Mouse (Mus musculus) layer of hippocampus, adult 8-10 months (tissue): ENCODE measurements around the gene Mss51. TPM values are rescaled to one million over a fixed set of nuclear protein-coding genes. Genes with fewer than 3 reads are reported as not detected.

Experiments used
- DNase-seq, 2 experiments: peaks; one replicate each; pipeline ENCODE4 v3.0.0; 2022; ENCODE audit warnings: low spot score in 2 of 2
- total RNA-seq, 4 experiments: library from RNA; stranded (reverse); gene quantifications; 2 replicates each; pipeline ENCODE4 v1.2.4; 2022

Mss51 gene
- total RNA-seq, 4 experiments from 2014 or later: 0.71 to 1.3 (median 0.96) TPM

GRCm38 (mm10) chr14:20452929-20453328, 43.8 kb downstream of the Mss51 start:
- no peak for DNase-seq

- DNase-seq: peak in 1 of 2 experiments; percentile 33
Measured at GRCm38 (mm10) chr14:20451765-20452331, 44.9 kb downstream of the Mss51 start, which contains the start of gene Cfap70. Cfap70 (minus strand) TSS chr14:20452226.

DNA sequence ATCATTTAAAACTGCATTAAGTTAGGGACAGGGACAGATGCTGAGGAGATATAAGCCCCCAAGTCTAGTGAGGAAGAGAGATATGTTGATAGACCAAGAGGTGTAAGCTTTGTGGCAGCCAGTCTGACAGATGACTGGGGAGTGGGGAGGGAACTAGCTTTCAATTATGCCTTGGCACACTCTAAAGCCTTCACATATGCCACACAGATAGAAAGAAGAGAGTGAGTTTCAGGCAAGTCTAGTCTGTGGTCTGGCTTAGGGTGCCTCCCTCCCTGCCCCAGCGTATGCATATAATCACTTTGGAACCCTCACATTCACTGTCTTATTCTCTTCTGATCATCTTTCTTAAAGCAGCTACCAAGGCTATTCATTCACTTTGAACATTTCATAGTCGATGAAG, 45.4 kb downstream of the Mss51 start:
- peak in 1 of 2 experiments; percentile 18 for DNase-seq

- no peak for DNase-seq
Measured at GRCm38 (mm10) chr14:20447209-20447608, 49.5 kb downstream of the Mss51 start.

- no peak for DNase-seq
Measured at GRCm38 (mm10) chr14:20442252-20442651, 54.4 kb downstream of the Mss51 start.

- DNase-seq: no peak
Measured at GRCm38 (mm10) chr14:20436976-20437375, 59.7 kb downstream of the Mss51 start.

Other genes with a start within 250 kb of the Mss51 start
- gene Kcnk16, start 227.7 kb downstream of the Mss51 start, total RNA-seq: not detected
- 10 to 100 TPM; 22.9 to 32.4 (median 28.4) TPM for gene Nudt13, start 202.2 kb downstream of the Mss51 start, total RNA-seq
- gene Ecd, start 148.8 kb downstream of the Mss51 start, total RNA-seq: 10 to 100 TPM; 30.2 to 35.7 (median 32.7) TPM
- gene Fam149b, start 148.7 kb downstream of the Mss51 start, total RNA-seq: 10 to 100 TPM; 43.4 to 58.3 (median 47.2) TPM
- gene Dnajc9, start 108.0 kb downstream of the Mss51 start, total RNA-seq: 10 to 100 TPM; 26.3 to 30.9 (median 29.7) TPM
- gene Mrps16, start 103.3 kb downstream of the Mss51 start, total RNA-seq: 10 to 100 TPM; 30.8 to 41.2 (median 35.5) TPM
- 1 to 10 TPM in 3 of 4 experiments, under 1 TPM in 1; 0.93 to 2.9 (median 2.3) TPM for gene Cfap70, start 44.7 kb downstream of the Mss51 start, total RNA-seq
- 10 to 100 TPM; 84.3 to 86.7 (median 85.4) TPM for gene Anxa7, start 16.8 kb downstream of the Mss51 start, total RNA-seq
- gene Ppp3cb, start 49.7 kb upstream of the Mss51 start, total RNA-seq: 100 to 1,000 TPM; 256 to 309 (median 290) TPM
- 10 to 100 TPM; 53.4 to 67.8 (median 59.7) TPM for gene Usp54, start 144.2 kb upstream of the Mss51 start, total RNA-seq
- gene Myoz1, start 159.6 kb upstream of the Mss51 start, total RNA-seq: 1 to 10 TPM in 2 of 4 experiments, not detected in 2; 1.0 to 1.1 TPM
- gene Synpo2l, start 171.5 kb upstream of the Mss51 start, total RNA-seq: under 1 TPM; 0.19 to 0.54 (median 0.27) TPM
- 100 to 1,000 TPM; 107 to 130 (median 112) TPM for gene Sec24c, start 177.4 kb upstream of the Mss51 start, total RNA-seq
- 10 to 100 TPM; 14.6 to 15.8 (median 15.0) TPM for gene Fut11, start 198.1 kb upstream of the Mss51 start, total RNA-seq
- gene Chchd1, start 206.1 kb upstream of the Mss51 start, total RNA-seq: 10 to 100 TPM; 47.7 to 53.5 (median 51.3) TPM
- 100 to 1,000 TPM; 170 to 210 (median 191) TPM for gene Zswim8, start 210.7 kb upstream of the Mss51 start, total RNA-seq
- gene Ndst2, start 237.7 kb upstream of the Mss51 start, total RNA-seq: 10 to 100 TPM; 16.6 to 24.3 (median 18.3) TPM